Mouse (Mus musculus): ENCODE measurements around the gene Osbpl10.

Gene Osbpl10

DNA sequence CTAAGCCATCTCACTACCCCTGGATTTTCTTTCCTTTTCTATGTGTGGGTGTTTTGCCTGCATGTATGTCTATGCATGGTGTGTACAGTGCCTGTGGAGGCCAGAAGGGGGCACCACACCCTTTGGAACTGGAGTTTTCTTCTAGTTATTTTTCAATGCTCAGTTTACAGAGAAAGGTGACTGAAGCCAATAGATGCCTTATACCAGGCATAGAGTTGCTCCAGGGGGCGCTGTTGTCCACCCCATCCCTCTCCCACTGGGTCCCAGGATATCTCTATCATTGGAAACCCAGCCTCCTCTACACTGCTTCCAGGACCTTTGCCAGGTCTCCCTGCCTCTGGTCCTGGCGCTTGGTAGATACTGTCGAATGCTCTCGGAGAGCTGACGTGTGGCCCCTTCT is 184.7 kb downstream of the Osbpl10 start:
- peak; percentile 16 to 39 for DNase-seq (ENCODE audit: low spot score in 2 of 2)

DNA sequence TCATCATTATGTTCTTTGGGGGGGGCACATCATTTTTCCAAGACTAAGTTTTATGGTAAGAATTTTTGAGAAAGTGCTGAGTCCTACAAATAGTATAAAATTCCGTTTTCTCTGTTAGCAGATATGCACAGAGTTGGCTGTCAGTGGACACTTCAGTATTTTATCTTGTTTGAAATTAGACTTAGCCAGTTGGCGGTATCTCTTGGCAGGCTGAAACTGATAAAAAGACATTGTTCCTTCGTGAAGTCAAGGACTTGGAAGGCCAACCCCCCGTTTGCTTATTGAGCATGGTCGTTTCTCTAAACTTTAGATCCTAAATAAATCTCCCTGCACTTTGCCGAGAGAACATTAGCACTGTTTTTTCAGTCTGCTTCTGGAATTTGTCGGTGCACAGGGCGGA is 185.3 kb downstream of the Osbpl10 start:
- no peak for DNase-seq (ENCODE audit: low spot score in 2 of 2)

DNA sequence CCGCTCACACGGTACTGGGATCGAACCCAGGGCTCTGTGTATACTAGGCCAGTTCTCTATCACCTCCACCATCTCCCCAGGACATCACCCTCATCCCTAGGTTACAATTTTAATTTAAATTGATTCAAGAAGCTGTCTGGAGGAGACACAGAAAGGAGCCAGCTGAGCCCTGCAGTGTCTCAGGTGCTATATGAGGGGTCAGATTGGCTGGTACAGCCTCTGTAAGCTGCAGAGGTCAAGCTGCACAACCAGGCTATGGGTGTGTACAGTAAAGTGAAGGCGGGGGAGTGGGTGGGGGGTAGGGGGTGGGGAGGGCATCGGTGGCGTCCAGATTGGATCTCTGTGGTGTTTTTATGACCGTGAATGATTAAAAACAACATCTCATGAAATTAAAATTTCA is 186.0 kb downstream of the Osbpl10 start:
- no peak for DNase-seq (ENCODE audit: low spot score in 2 of 2)

DNA sequence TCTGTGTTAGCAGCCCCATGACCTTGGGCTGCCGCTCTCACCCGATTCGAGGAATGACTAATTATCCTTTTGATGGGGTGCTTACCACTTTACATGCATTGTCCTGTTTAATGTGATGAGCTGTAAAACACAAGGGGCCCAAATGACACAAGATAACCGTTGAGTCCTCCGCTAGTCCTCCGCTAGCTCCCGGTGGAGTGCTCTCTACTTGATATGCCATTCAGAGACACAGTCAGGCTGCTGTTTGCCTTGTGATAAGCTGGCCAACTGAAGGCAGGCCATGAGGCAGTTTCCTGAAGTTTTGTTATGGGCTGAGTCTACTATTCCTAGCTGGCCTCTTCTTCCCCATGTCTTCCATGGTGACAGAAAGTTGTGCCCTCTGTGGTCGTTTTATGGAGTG is 187.6 kb downstream of the Osbpl10 start:
- peak; percentile 25 to 34 for DNase-seq (ENCODE audit: low spot score in 2 of 2)

DNA sequence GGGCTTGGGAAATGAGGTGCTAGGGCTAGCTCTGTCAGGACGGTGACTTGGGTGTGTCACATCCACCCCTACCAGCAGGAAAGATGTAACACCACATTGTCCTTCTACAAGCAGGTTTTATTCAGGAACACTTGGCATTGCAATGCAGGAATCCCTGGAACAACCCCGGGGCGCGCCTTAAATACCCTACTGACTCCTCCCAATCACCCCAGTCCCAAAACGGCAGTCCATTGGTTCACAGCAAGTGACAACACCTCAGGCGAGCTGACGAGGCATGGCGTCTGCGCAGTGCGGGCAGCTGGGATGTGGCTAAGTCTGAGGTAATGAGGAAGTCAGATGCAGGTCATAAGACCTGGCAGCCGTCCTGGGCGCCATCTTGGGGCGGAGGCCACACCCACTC is 191.2 kb downstream of the Osbpl10 start:
- DNase-seq (ENCODE audit: low spot score in 2 of 2): no peak

DNA sequence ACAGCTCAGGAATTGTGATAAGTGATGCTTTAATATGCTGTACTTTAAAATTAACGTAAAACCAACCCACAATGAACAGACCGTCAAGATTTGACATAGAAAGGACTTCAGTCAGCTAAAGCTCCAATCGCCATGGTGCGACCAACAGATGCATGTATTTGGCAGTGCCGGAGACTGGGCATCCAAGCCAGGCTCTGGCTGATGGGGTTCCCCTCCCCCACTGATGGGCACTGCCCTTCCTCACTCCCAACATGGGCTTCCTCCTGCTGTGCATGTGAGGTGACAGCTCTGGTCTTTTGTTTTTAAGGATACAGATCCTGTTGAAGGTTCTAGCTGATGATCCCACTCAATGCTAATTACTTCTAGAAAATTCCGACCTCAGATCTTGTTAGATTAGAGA is 193.7 kb downstream of the Osbpl10 start:
- DNase-seq (ENCODE audit: low spot score in 2 of 2): no peak

DNA sequence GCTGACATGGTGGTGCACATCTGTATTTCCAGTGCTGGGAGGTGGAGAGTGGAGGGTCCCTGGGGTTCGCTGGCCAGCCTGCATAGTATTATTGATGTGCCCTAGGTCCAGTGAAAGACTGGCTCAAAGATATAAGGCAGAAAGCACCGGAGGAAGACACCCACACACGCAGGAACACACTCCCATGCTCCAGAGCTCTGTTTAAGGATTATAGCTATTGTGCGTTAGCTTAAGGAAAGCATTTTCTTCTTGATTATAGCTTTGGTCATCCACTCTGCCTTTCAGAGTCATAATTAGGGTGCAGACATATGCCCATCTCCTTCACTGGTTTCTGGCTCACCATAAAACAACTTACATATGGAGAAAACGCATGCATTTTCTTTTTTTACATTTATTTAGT is 200.8 kb downstream of the Osbpl10 start:
- no peak for DNase-seq (ENCODE audit: low spot score in 2 of 2)

DNA sequence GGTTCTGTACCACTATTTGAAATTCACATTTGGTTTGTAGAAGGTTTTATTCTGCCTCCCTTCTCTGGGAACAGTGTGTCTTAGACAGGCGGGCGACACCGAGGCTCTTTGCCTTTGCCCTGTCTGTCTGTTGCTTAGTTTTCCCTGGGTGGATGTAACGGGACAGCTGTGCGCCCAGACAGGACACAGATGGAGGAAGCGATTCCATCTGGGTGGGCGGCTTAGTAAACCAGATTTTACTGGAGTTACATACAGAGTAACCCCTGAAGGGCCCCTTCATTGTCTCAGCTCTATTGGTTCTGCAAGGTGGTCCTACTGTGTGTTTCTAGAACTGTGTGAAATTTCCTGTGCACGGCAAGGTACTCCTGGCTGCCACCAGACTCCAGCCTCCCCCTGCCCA is 201.6 kb downstream of the Osbpl10 start:
- DNase-seq (ENCODE audit: low spot score in 2 of 2): no peak

DNA sequence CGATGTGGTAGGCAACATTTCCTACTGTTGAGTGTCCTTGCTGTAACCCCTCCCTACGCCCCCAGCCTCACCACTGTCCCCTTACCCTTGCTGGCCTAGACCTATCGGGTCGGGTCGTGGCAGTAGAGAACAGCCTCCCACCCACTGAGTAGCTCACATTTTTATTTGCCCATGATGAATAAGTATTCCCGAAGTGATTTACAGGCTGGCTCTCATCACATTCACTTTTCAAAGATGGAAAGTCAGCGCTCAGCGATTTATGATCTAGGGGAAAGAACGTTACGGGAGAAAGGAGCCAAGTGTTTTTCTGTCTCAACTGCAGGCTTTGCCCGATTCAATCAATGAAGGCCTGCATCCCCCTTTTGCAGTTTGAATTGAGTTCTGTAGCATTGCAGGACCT is 208.0 kb downstream of the Osbpl10 start:
- no peak for DNase-seq (ENCODE audit: low spot score in 2 of 2)

DNA sequence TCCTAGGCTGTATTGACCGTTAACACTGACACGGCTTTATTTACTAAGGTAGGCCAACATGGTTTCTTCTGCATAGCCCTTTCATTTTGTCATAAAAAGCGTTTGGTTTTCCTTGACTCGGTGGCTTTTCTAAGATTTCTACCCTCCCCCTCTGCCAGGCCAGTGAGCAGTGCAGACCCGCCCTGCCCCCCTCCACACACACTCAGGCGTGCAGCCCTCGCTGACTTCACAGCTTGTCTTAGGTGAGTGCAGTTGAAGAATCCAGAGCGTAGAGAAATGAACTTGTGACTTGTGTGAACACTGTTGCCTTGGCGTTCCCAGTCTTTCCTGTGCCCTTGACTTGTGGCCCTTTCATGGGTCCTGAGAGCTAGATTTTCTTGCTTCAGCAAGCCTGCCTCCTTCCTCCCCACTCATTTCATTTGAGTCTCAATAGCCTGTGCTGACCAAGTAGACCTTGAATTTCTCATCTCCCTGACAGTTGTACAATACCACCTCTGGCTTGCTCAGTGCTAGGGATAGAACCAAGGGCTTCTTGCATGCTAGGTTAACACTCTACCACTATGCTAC is 212.1 kb downstream of the Osbpl10 start:
- no peak for DNase-seq (ENCODE audit: low spot score in 2 of 2)

DNA sequence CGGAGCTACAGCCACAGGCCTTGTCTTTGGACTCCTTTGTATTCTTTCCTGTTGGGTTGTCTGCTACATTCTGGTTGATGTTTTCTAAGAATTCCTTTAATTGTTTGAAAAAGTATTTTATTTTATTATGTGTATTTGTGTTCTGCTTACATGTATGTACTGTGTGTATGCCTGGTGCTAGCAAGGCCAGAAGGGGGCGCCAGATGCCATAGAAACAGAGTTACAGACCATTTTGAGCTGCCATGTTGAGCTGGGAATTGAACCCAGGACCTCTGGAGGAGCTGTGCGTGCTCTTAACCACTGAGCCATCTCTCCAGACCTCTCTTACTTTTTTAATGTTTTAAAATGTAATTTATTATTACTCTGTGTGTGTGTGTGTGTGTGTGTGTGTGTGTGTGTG is 214.5 kb downstream of the Osbpl10 start:
- DNase-seq (ENCODE audit: low spot score in 2 of 2): no peak

DNA sequence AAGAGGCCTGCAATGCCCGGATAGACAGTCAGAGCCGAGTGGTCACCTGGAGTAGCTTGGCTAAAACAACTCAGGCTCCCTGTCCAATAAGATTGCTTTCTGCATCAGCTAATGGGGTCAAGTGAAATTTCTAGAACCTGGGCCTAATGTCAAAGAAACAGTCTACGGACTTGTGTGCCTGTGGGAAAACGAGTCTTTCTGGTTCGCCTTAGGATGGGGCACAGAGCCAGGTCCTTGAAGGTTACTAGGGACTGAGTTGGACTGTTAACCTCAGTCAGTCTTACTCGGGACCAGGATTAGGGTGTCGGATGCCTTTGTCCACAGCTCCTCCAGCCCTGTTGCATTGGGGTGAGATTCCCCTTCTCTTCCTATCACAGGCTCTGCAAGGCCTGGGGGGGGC is 218.7 kb downstream of the Osbpl10 start:
- no peak for DNase-seq (ENCODE audit: low spot score in 2 of 2)

DNA sequence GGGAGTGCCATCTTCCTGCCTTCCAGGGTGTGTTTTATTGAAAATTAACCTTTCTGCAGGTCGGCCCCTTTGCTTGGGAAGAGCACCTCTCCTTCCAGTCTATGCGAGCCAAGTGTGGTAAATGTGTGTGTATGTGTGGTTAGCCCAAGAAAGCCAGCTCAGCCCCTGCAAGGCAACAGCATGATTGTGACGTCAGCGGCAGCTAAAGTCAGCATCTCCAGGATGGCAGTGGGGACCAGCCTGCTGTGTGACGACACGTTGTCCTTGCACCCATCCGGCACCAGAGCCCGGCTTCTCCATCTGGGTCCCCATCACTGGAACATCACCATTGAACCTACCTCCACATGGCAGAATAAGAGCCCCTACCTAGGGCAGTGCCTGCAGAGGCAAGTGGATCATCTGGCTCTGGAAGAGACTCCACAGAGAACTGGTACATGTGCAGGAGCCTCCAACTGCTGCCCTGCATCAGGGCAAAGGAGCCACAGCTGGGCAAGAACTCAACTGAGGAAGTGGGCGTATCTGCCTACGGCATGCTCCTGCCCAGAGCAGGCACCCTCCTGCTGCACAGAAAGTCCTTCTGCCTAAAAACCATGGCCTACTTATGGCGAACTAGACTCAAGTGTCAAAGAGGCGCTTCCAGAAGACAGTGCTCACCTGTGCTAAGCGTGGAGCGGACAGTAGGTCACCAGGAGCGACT is 221.9 kb downstream of the Osbpl10 start:
- DNase-seq (ENCODE audit: low spot score in 2 of 2): no peak

DNA sequence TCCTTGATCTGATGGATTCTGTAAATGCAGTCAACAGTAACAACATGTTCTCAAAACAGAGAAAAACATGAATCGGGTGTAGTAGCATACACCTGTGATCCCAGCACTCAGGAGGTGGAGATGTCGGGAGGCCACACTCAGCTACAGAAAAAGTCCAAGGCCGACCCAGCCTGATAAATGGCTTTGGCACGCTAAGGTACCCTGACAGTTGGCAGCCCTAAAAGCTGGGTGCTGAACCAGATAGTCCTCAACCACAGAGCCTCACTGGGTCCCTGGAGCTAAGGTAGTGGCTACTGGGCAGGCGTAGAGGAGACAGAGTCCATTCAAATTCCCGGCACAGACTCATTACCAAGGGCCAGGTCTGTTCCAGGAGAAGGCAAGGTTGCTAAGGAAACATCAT is 222.9 kb downstream of the Osbpl10 start:
- DNase-seq (ENCODE audit: low spot score in 2 of 2): no peak

DNA sequence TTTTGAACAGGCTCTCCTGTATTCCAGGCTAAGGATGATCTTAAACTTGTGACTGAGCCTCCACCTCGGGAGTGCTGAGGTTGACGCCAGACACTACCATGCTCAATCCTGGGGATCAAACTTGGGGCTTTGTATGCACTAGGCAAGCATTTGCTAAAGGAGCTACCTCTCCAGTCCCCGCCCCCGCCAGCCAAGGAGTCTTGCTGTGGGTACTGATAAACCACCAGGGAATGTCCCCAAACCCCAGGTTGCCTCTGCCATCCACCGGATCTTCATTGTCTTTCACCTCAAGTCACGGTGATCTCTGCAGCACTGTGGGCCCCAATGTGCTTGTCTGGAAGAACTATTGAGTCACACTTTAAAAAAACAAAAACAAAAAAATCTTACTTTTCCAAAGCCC is 224.8 kb downstream of the Osbpl10 start:
- no peak for DNase-seq (ENCODE audit: low spot score in 2 of 2)

DNA sequence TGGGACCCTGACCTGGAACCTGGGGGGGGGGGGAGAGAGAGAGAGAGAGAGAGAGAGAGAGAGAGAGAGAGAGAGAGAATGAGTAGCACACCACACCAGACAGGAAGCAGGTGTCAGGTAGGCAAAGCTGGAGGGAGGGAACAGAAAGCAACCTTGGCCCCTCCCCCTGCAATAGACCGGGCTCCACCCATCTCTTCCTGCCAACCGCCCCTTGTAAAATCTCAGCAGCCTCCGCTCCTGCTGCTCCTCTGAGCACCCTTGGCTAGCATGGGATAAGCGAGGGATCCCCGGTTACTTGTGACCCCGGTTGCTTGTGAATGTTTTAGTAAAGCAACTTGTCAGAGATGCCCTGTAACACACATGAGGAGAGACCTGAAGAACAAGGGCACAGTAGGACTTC is 227.1 kb downstream of the Osbpl10 start:
- DNase-seq (ENCODE audit: low spot score in 2 of 2): peak; percentile 53 to 62

DNA sequence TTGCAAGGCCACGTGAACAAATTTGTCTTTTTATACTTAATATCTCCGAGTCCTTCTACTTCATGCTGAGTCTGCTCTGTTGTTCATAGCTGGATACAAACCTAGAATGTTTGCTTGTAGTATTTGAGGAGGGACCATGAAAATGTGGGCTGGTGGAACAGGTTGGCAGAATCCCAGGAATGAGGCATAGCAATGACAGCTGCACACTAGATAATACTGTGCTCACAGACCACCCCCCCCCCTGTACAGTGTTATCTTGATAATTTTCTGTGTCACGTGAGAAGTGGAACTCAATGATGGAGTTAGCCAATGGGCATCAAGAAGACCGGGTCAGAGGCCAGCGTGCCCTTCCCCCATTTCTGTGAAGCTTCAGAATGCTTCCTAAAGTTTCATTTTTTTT is 227.8 kb downstream of the Osbpl10 start:
- DNase-seq (ENCODE audit: low spot score in 2 of 2): no peak

DNA sequence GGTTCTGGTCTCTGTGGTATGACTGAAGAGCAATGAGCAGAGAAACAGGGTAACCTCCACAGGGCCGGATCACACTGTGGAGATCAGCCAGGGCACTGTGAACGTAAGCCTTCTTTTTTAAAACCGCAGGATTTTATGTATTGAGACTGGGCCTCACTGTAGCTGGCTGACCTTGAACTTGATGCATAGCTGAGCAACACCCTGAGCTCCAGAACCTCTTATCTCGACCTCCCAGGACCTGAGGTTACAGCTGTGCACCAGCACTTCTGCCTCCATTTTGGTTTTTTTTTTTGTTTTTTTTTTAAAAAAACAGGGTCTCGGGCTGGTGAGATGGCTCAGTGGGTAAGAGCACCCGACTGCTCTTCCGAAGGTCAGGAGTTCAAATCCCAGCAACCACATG is 231.4 kb downstream of the Osbpl10 start:
- DNase-seq (ENCODE audit: low spot score in 2 of 2): no peak

DNA sequence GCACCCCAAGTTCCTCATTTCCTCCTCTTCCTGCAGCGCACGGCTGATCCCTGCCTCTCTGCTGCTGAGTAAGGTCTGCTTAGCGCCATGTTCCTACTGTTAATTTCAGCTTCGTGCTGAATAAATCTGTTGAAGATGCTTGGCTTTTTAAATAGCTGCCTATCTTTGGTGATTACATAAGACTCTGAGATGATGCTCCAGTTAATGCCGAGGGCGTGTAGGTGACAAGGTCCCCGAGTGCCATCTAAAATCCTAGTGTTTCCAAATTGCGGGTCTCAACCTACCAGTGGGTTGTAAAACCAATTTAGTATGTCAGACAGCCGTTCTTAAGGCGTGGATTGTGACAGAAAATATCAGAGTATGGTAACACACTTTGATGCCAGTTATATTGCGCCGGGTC is 232.2 kb downstream of the Osbpl10 start:
- no peak for DNase-seq (ENCODE audit: low spot score in 2 of 2)

DNA sequence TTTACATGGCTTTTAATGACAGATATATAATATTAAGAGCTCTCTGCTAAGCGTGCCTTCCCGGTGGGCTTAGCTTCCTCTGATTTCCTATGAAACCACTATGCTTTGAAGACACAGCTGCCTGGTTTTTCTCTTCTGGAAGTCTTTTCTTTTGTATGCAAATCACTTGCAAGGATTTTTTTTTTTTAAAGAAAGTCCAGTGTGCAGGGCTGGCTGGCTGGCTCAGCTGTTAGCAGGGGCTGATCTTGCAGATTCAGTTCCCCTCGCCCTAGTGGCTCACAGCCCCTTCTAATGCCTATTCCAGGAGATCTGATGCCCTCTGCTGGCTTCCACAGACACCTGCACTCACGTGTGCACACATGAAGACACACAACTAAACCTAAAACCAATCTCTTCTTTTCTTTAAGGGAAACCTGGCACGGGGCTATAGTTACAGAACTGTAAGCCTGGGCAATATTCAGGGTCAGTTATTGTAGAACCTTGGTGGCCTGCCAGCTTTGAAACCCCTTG is 235.4 kb downstream of the Osbpl10 start:
- DNase-seq (ENCODE audit: low spot score in 2 of 2): no peak

DNA sequence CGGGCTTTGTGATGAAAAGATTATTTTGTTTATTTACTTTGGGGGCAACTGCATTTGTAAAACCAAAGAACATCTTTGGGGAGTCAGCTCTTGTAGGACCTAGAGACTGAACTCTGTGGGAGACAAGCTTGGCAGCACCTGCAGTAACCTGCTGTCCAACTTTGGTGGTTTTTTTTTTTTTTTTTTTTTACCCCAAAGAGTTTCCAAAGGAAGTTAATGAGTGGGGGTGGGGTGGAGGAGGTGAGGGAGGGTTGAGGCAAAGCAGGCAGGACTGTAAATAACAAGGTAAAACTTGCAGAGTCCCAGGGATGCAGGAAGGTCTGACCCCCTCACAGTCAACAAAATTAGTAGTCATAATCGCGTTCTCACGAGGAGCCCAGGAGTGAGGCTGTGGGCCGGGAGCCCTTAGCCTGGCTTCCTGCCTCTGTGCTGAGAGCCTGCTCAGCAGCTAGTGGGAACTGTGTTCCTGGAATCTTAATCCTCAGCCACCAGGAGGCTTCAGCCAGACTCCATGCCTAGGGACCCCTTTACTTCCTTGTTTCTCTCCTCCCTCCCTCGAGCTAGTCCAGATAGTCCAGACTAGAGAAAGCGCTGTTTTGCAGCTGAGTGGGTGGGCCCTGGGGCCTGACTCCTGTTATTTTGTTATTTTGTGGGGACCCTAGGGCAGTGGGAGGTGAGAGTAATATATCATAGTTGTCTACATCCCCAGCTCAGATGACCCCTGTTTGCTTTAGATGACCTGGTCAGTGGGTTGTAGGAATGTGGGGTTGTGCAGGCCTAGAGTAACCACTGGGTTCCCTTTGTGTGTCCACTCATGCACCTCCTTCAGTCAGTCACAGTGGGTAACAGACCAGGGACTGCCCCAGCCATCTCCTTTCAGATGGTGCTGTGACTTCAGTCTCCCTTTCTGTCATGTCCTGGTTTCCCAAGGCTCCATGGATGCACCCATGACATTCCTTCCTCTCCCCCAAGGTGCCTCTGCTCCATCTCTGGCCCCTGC is 236.5 kb downstream of the Osbpl10 start:
- no peak for DNase-seq (ENCODE audit: low spot score in 2 of 2)
